Mouse (Mus musculus) heart, embryonic 16.5 days (tissue): ENCODE data around the gene Asl. TPM values are rescaled to one million over a fixed set of nuclear protein-coding genes. Genes with fewer than 3 reads are reported as not detected.
A peak's percentile ranks its signal among the peaks of the same experiment; 100 is the strongest.
"Not testable (repeated sequence)": the region's sequence is repeated elsewhere in the genome, so short reads cannot be mapped to it uniquely, and the experiment has no call there.

Experiments used
- ATAC-seq: fragments of 200-750 bp; cut with Nextera tagmentation; replicated peaks from 2 replicates; pipeline ENCODE4 v1.8.0; 2017; ENCODE audit warnings: moderate number of reproducible peaks; ENCODE audit not compliant: insufficient read depth, low FRiP score; ENCODE audit errors: extremely low read depth
- H3K27ac ChIP-seq: fragments of 300-500 bp; sonication (generic); 2 replicates; pipeline ENCODE4 v1.5.1; 2014; ENCODE audit warnings: mild to moderate bottlenecking, low read length, control low read depth, moderate library complexity
- H3K27me3 ChIP-seq: fragments of 300-500 bp; sonication (generic); 2 replicates; pipeline ENCODE4 v1.6.1; 2014; ENCODE audit warnings: low read length, mixed read lengths; ENCODE audit not compliant: control insufficient read depth, insufficient read depth
- H3K36me3 ChIP-seq: fragments of 300-500 bp; sonication (generic); 2 replicates; pipeline ENCODE4 v1.6.1; 2014; ENCODE audit not compliant: control insufficient read depth, insufficient read depth
- H3K4me1 ChIP-seq: fragments of 300-500 bp; sonication (generic); 2 replicates; pipeline ENCODE4 v1.6.1; 2014; ENCODE audit warnings: low read length, mixed read lengths; ENCODE audit not compliant: control insufficient read depth, insufficient read depth
- H3K4me2 ChIP-seq: fragments of 300-500 bp; sonication (generic); 2 replicates; pipeline ENCODE4 v1.6.1; 2014; ENCODE audit warnings: low read depth, mild to moderate bottlenecking, control low read depth, low read length
- H3K4me3 ChIP-seq: fragments of 300-500 bp; sonication (generic); 2 replicates; pipeline ENCODE4 v1.5.1; 2014; ENCODE audit warnings: mild to moderate bottlenecking, control low read depth, low read length
- H3K9ac ChIP-seq: fragments of 300-500 bp; sonication (generic); 2 replicates; pipeline ENCODE4 v1.6.1; 2014; ENCODE audit warnings: low read length, control low read depth
- H3K9me3 ChIP-seq: fragments of 300-500 bp; sonication (generic); replicated peaks from 2 replicates; pipeline ENCODE4 v1.6.1; 2016; ENCODE audit warnings: low read length; ENCODE audit not compliant: control insufficient read depth
- WGBS: fragments of 180-500 bp; shearing (Covaris S2); extraction: QIAGEN DNeasy Blood & Tissue Kit; methylation state at CpG from one replicate; pipeline ENCODE4 v1.1.7; 2014; 5-methylcytosine and 5-hydroxymethylcytosine counted together
- polyA plus RNA-seq: library from polyadenylated mRNA; unstranded; fragments of >200 nt; fragmentation: Nextera tagmentation; extraction: Ambion mirVana; gene quantifications from 2 replicates; pipeline ENCODE4 v1.2.1, GENCODE M21; 2015

The Asl gene
- polyA plus RNA-seq, 1 experiment from 2014 or later, result 23.0 TPM

GRCm38 (mm10) chr5:130036300-130036699, 7.3 kb upstream of the Asl start:
- H3K4me2 ChIP-seq, H3K4me1 ChIP-seq, H3K9me3 ChIP-seq, ATAC-seq, H3K4me3 ChIP-seq, H3K9ac ChIP-seq, H3K27ac ChIP-seq, H3K27me3 ChIP-seq: not testable (repeated sequence)
- 78% methylated on average over 2 of the region's 2 CpGs for WGBS
- peaks cover 18% of the 10 kb centered on the region for H3K36me3 ChIP-seq

- Histone ChIP-seq H3K27me3 (no peaks in the 10 kb centered on the region), H3K4me1 (peaks cover 6% of the 10 kb centered on the region; the same call in 1 of the 2 replicates), H3K9me3 (no peaks in the 10 kb centered on the region), H3K9ac (no peak overlapping the region), H3K4me2 (no peak overlapping the region), H3K27ac (no peak overlapping the region), H3K36me3 (peaks cover 9% of the 10 kb centered on the region; the same call in 1 of the 2 replicates), H3K4me3 (no peak overlapping the region)
- ATAC-seq, result no peak
- 66% methylated on average over 2 of the region's 2 CpGs for WGBS
Observed at GRCm38 (mm10) chr5:130033869-130034268, 4.8 kb upstream of the Asl start.

- no peak overlapping the region for H3K27ac ChIP-seq
- H3K4me3 ChIP-seq, result no peak overlapping the region
- ATAC-seq, result no peak
- H3K27me3 ChIP-seq, result 0 out of 2 replicates have a peak, but pooled peaks cover 3% of the 10 kb centered on the region
- peaks cover 3% of the 10 kb centered on the region; the same call in 1 of the 2 replicates for H3K4me1 ChIP-seq
- H3K36me3 ChIP-seq, result peaks cover 9% of the 10 kb centered on the region; the same call in 1 of the 2 replicates
- no peak overlapping the region for H3K4me2 ChIP-seq
- WGBS, result 92% methylated on average over 19 of the region's 19 CpGs
- no peak overlapping the region for H3K9ac ChIP-seq
- H3K9me3 ChIP-seq, result no peaks in the 10 kb centered on the region
Observed at GRCm38 (mm10) chr5:130031410-130032390, 2.7 kb upstream of the Asl start.

DNA sequence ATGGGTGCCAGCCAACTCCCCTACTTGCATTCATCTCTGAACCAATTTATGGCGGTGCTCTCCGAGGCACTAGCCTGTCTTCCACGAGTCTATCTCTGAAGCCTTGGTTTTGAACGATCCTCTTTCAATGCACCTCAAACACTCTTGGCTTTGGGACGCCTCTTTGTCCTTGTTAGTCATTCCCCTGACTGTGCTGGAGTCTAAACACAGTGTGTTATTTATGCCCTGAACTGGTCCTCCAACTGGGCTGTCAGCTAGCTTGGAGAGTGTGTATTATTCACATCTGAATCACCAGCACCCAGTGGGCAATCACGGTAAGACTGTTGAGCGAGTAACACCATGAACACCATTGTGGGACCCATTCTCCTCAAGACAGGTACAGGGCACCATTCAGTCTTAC, 1.4 kb downstream of the Asl start:
- H3K9ac ChIP-seq, result no peak overlapping the region
- no peak for ATAC-seq
- WGBS, result 80% methylated on average over 7 of the region's 7 CpGs
- peaks cover 5% of the 10 kb centered on the region for H3K4me1 ChIP-seq
- H3K27me3 ChIP-seq, result 0 out of 2 replicates have a peak, but pooled peaks cover 3% of the 10 kb centered on the region
- no peak overlapping the region for H3K4me2 ChIP-seq
- H3K9me3 ChIP-seq, result no peaks in the 10 kb centered on the region
- H3K27ac ChIP-seq, result no peak overlapping the region
- no peak overlapping the region for H3K4me3 ChIP-seq
- no peaks in the 10 kb centered on the region for H3K36me3 ChIP-seq

GRCm38 (mm10) chr5:130027134-130027533, 1.9 kb downstream of the Asl start:
- Histone ChIP-seq H3K4me3 (no peak overlapping the region), H3K36me3 (no peaks in the 10 kb centered on the region), H3K4me1 (peaks cover 5% of the 10 kb centered on the region), H3K27me3 (0 out of 2 replicates have a peak, but pooled peaks cover 3% of the 10 kb centered on the region), H3K9me3 (no peaks in the 10 kb centered on the region), H3K27ac (no peak overlapping the region), H3K4me2 (no peak overlapping the region), H3K9ac (no peak overlapping the region)
- no peak for ATAC-seq
- 71% methylated on average over 5 of the region's 5 CpGs for WGBS

GRCm38 (mm10) chr5:130023767-130024539, 5.1 kb downstream of the Asl start:
- no peaks in the 10 kb centered on the region for H3K9me3 ChIP-seq
- peak overlapping the region; percentile 77 for H3K9ac ChIP-seq
- WGBS, result under 1% methylated on average over 32 of the region's 32 CpGs
- peaks cover 3% of the 10 kb centered on the region; the same call in 1 of the 2 replicates for H3K4me1 ChIP-seq
- H3K27ac ChIP-seq, result peak overlapping the region; percentile 71
- H3K27me3 ChIP-seq, result 0 out of 2 replicates have a peak, but pooled peaks cover 3% of the 10 kb centered on the region
- peak overlapping the region; percentile 77 for H3K4me3 ChIP-seq
- H3K4me2 ChIP-seq, result peak overlapping the region; percentile 92
- peak; percentile 89 for ATAC-seq
- no peaks in the 10 kb centered on the region for H3K36me3 ChIP-seq

DNA sequence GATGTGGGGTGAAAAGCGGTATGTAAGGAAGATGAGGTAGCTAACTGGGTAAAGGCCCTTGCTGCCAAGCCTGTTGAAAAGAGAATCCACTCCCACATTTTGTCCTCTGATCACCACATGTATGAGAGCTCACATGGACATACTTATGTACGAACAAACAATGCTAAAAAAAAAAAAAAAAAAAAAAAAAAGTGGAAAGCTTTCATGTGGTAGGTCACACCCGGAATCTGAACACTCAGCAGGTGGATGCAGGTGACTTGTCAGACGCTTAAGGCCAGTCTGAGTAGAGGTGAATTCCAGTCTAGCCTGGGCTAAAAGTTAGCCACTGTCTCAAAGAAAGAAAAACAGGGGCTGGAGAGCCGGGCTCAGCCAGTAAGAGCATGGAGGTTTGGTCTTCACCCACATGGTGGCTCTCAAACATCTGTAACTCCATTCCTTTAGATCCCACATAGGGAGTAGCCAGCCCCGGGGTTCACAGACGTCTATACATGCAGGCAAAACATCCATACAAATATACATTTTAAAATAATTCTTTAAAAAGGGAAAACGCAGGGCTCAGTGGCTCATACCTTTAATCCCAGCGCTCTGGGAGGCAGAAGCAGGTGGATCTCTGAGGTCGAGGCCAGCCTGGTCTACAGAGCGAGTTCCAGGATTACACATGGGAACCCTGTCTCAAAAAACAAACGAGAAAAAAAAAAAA, 5.8 kb downstream of the Asl start:
- Histone ChIP-seq H3K36me3 (no peaks in the 10 kb centered on the region), H3K4me2 (peak overlapping the region; percentile 92), H3K27ac (no peak overlapping the region), H3K27me3 (0 out of 2 replicates have a peak, but pooled peaks cover 3% of the 10 kb centered on the region), H3K9me3 (no peaks in the 10 kb centered on the region), H3K9ac (peak overlapping the region; percentile 40; the same call in 1 of the 2 replicates), H3K4me3 (peak overlapping the region; percentile 77), H3K4me1 (peaks cover 3% of the 10 kb centered on the region; the same call in 1 of the 2 replicates)
- no peak for ATAC-seq
- WGBS, result 39% methylated on average over 12 of the region's 12 CpGs

GRCm38 (mm10) chr5:130022366-130022765, 6.7 kb downstream of the Asl start:
- Histone ChIP-seq H3K4me2 (no peak overlapping the region), H3K9ac (no peak overlapping the region), H3K27me3 (0 out of 2 replicates have a peak, but pooled peaks cover 2% of the 10 kb centered on the region), H3K36me3 (no peaks in the 10 kb centered on the region), H3K4me1 (peaks cover 3% of the 10 kb centered on the region; the same call in 1 of the 2 replicates), H3K27ac (no peak overlapping the region), H3K4me3 (no peak overlapping the region), H3K9me3 (no peaks in the 10 kb centered on the region)
- WGBS, result 79% methylated on average over 7 of the region's 7 CpGs
- ATAC-seq, result no peak
